Mouse (Mus musculus): Measurements from ENCODE around the gene Arhgef26.

GRCm38 (mm10) chr3:62310493-62310892 is 27.7 kb upstream of the Arhgef26 start:
- TF ChIP-seq TAL1 (IDR thresholded peaks at IDR 0.05; ENCODE audit: low read length) (no peak), GATA1 (IDR thresholded peaks at IDR 0.05; ENCODE audit: low read length) (no peak)

Measured in erythroblast, embryonic 14.5 days (primary cell).